Mouse (Mus musculus): ENCODE measurements around the gene Lrrc29. TPM values are rescaled to one million over a fixed set of nuclear protein-coding genes. Genes with fewer than 3 reads are reported as not detected.

Lrrc29 gene
- polyA plus RNA-seq, 1 experiment from 2014 or later: 9.5 TPM

DNA sequence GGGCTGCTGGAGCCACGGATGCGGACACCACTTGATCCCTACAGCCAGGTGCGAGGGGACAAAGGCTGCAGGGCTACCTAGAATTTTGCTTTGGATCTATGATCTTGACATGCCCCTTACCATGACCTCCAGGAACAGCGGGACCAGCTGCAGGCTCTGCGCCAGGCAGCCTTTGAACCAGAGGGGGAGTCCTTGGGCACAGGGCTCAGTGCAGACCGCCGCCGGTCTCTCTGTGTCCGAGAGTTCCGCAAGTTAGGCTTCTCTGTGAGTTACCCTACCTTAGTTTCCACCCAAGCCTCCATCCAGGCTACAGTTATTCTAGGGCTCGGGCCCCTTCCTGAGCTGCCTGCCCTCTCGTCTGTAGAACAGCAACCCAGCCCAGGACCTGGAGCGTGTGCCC, 18.4 kb downstream of the Lrrc29 start:
- Histone ChIP-seq H3K36me3 (peaks cover 97% of the 10 kb centered on the region), H3K4me3 (replicated peaks) (no peak overlapping the region), H3K9me3 (replicated peaks) (no peaks in the 10 kb centered on the region), H3K27me3 (no peaks in the 10 kb centered on the region), H3K9ac (no peak overlapping the region), H3K27ac (no peak overlapping the region), H3K4me1 (replicated peaks) (peaks cover 60% of the 10 kb centered on the region), H3K4me2 (no peak overlapping the region)
- no peak for DNase-seq
- WGBS (ENCODE audit: insufficient replicate concordance): 93% methylated on average over 13 of the region's 13 CpGs
- no peak for ATAC-seq (ENCODE audit: low read depth)

DNA sequence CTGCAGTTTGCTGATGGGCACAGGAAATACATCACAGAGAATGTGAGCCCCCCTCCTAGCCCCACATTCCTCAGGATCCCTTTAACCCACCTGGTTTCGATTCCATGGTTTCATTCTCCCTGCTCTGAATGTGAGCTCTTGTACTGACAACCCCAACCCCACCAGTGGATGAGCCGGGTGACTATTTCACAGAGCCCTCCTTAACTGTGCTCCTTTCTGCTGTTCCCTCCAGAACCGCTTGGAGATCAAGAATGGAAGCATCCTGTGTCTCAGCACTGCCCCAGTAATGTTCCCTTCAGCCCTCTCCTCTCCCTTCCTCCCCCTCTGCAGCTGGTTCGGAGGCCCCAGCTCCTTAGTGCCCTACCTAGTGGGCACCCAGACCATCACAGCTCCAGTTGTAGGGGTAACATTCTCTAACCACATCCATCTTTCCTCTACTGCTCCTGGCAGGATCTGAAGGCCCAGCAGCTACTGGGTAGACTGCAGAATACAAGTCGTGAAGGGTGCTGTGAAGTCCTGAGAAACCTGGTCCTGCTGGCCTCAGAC, 19.9 kb downstream of the Lrrc29 start:
- Histone ChIP-seq H3K9me3 (replicated peaks) (no peaks in the 10 kb centered on the region), H3K4me3 (replicated peaks) (peak overlapping the region; percentile 45), H3K27ac (peak overlapping the region; percentile 97), H3K27me3 (no peaks in the 10 kb centered on the region), H3K4me1 (replicated peaks) (peaks cover 60% of the 10 kb centered on the region), H3K4me2 (peak overlapping the region; percentile 62), H3K9ac (peak overlapping the region; percentile 59), H3K36me3 (peaks cover 97% of the 10 kb centered on the region)
- 72% methylated on average over 5 of the region's 5 CpGs for WGBS (ENCODE audit: insufficient replicate concordance)
- DNase-seq (no peak), ATAC-seq (ENCODE audit: low read depth) (no peak)

DNA sequence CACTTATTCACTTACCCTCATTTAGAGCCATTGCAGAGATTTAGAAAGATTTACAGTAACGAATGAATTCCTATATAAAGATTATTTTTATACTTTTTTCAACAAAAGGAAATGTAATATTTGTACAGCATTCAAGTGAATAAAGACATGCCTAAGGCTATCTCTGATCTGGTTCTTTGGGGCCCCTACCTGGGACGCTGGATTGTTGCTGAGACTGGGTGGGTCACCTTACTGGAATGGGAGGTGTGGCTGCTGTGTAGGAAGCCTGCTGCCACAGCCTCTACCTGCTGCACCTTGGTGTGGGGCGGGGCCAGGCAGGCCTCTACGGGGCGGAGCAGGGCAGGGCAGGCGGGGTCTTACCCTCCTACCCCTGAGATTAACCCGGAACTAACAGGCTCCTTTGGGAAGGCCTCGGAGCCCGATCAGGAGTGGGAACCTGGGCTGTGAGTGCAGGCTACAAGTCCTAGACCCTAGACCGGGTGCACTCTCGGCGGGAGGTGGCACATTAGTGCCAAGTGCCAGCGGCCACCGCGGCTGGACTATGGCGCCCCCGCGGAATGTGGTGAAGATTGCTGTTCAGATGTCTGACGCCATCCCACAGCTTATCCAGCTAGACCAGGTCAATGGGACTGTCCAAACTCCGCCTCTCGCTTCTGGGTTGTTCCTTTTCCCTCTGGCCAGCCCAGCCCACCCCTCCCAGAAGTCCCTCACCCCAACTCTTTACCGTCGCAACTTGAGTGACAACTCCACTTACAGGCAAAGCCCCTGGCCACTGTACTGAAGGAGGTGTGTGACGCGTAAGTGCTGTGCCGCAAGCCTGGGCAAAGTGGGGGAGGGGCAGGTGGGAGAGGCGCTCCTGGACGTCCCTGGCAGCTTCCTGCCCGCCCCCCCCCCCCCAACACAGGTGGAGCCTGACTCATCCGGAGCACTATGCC, 20.6 kb downstream of the Lrrc29 start, which contains the start of gene Elmo3:
Gene Elmo3, plus strand, starts transcription at position 391 of the 935 bp plus-strand sequence.
- WGBS (ENCODE audit: insufficient replicate concordance): 18% methylated on average over 30 of the region's 30 CpGs
- Histone ChIP-seq H3K27ac (peak within 1 kb of the TSS; percentile 97), H3K27me3 (no peaks in the 10 kb centered on the region), H3K4me1 (replicated peaks) (peaks cover 66% of the 10 kb centered on the region), H3K4me3 (replicated peaks) (peak within 1 kb of the TSS; percentile 45), H3K9ac (peak within 1 kb of the TSS; percentile 59), H3K9me3 (replicated peaks) (no peaks in the 10 kb centered on the region), H3K4me2 (peak within 1 kb of the TSS; percentile 62), H3K36me3 (peaks cover 97% of the 10 kb centered on the region)
- peak; percentile 57 for DNase-seq
- peak; percentile 75 for ATAC-seq (ENCODE audit: low read depth)

DNA sequence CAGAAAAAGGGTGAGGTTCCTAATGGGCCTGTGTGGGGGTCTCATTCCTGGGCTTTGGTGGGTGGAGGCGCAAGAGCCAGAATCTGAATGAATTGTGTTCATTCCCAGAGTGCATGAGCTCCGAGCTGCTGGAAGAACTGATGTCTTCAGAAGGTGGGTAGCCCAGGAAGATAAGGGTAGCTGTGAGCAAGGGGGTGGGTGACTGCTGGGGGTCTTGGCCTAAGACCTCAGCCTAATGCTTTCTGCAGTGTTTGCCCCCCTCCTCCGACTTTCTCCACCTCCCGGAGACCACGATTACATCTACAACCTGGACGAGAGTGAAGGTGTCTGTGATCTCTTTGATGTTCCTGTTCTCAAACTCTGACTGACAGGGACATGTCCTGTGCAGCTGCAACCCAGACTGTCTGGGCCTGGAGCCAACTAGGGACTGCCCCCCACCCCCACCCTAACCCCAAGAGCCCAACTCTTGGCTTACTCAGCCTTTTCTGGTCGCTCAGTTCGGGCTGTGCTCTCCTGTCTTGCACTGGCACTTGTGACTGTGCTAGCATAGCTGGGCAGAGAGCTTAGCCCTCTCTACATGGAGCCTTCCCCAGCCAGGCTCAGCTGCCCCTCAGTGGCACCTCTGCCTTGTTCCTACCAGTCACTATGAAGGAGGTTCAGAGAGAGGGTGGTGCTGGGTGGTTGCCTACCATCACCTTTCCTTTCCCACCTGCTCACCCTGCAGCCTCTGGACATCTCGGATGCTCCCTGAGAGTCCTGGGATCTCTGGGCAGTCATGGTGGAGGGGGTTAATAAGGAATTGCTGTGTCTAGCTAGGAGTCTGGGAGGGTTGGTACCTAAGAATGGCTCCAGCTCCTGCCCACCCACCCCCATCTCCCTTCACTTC, 21.5 kb downstream of the Lrrc29 start:
- 70% methylated on average over 9 of the region's 9 CpGs for WGBS (ENCODE audit: insufficient replicate concordance)
- H3K9ac ChIP-seq: peak overlapping the region; percentile 41
- ATAC-seq (ENCODE audit: low read depth): peak; percentile 3; the same call in 1 of the 2 replicates
- DNase-seq: no peak
- peaks cover 97% of the 10 kb centered on the region for H3K36me3 ChIP-seq
- peak overlapping the region; percentile 97 for H3K27ac ChIP-seq
- no peaks in the 10 kb centered on the region for H3K9me3 ChIP-seq (replicated peaks)
- peaks cover 72% of the 10 kb centered on the region for H3K4me1 ChIP-seq (replicated peaks)
- no peaks in the 10 kb centered on the region for H3K27me3 ChIP-seq
- peak overlapping the region; percentile 62 for H3K4me2 ChIP-seq
- 0 out of 2 replicates have a peak overlapping the region, but pooled peaks have one; percentile 20 for H3K4me3 ChIP-seq (replicated peaks)

DNA sequence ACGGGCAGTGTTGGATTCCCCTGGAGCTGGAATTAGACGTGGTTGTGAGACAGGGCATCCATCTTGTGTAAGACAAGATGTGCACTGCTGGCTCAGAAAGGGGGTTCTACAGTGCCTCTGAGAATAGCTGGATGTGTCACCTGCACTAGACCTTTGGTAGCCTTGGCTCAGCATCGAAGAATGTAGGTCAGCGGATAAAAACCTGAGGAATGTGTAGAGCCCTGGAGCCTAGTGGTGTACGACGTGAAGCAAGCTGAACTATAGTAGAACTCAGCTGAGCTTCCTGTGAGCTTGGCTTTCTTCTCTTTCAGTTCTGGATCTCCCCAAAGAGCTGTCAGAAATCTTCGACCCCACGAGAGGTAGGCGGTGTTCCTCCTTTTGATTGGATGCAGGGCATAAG, 22.2 kb downstream of the Lrrc29 start:
- H3K4me3 ChIP-seq (replicated peaks): peak overlapping the region; percentile 20; the same call in 1 of the 2 replicates
- H3K9ac ChIP-seq: peak overlapping the region; percentile 23; the same call in 1 of the 2 replicates
- ATAC-seq (ENCODE audit: low read depth): no peak
- peaks cover 95% of the 10 kb centered on the region for H3K36me3 ChIP-seq
- H3K4me2 ChIP-seq: peak overlapping the region; percentile 95
- 88% methylated on average over 9 of the region's 9 CpGs for WGBS (ENCODE audit: insufficient replicate concordance)
- no peaks in the 10 kb centered on the region for H3K27me3 ChIP-seq
- peak overlapping the region; percentile 97 for H3K27ac ChIP-seq
- no peaks in the 10 kb centered on the region for H3K9me3 ChIP-seq (replicated peaks)
- H3K4me1 ChIP-seq (replicated peaks): peaks cover 77% of the 10 kb centered on the region
- no peak for DNase-seq

DNA sequence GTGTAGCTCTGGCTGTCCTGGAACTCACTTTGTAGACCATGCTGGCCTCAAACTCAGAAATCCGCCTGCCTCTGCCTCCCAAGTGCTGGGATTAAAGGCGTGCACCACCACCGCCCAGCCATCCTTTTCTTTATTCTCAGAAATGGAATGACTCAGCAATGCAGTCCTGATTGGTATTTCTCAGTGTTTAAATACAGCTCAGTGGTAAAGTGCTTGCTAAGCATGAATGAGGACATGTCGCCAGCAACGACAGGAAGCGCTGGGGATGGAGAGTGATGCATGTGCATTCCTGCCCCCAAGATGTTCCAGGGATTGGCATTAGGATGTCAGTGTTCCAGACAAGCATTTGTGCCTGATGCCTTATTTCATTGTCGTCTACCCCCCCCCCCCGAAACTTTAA, 22.7 kb downstream of the Lrrc29 start:
- no peaks in the 10 kb centered on the region for H3K27me3 ChIP-seq
- H3K4me1 ChIP-seq (replicated peaks): peaks cover 82% of the 10 kb centered on the region
- H3K4me3 ChIP-seq (replicated peaks): no peak overlapping the region
- DNase-seq: no peak
- peak overlapping the region; percentile 97 for H3K27ac ChIP-seq
- 64% methylated on average over 8 of the region's 8 CpGs for WGBS (ENCODE audit: insufficient replicate concordance)
- H3K4me2 ChIP-seq: peak overlapping the region; percentile 95
- H3K9me3 ChIP-seq (replicated peaks): no peaks in the 10 kb centered on the region
- peaks cover 95% of the 10 kb centered on the region for H3K36me3 ChIP-seq
- no peak for ATAC-seq (ENCODE audit: low read depth)
- H3K9ac ChIP-seq: no peak overlapping the region

DNA sequence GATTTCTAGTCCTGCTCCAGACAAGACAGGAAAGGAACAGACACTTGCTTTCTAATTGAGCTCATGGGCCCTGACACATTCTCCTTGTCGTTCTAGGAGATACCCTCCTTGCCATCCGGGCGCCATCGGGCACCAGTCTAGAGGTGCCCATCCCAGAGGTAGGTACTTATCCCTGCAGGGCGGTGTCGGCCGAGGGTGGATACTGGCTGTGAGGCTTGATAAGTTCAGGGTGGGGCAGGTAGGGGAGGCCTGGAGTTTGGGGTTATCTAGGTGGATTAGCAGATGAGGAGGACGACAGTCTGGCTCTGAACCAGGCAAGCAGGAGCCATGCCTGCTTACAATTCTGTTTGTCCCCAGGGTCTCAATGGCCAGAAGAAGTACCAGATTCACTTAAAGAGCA, 26.1 kb downstream of the Lrrc29 start:
- Histone ChIP-seq H3K9ac (peak overlapping the region; percentile 99), H3K36me3 (peaks cover 64% of the 10 kb centered on the region), H3K4me2 (peak overlapping the region; percentile 95), H3K4me1 (replicated peaks) (peaks cover 85% of the 10 kb centered on the region), H3K27ac (peak overlapping the region; percentile 97), H3K4me3 (replicated peaks) (peak overlapping the region; percentile 99), H3K9me3 (replicated peaks) (no peaks in the 10 kb centered on the region), H3K27me3 (no peaks in the 10 kb centered on the region; the same call in 1 of the 2 replicates)
- DNase-seq (peak; percentile 90), ATAC-seq (ENCODE audit: low read depth) (peak; percentile 94)
- WGBS (ENCODE audit: insufficient replicate concordance): 24% methylated on average over 8 of the region's 8 CpGs

DNA sequence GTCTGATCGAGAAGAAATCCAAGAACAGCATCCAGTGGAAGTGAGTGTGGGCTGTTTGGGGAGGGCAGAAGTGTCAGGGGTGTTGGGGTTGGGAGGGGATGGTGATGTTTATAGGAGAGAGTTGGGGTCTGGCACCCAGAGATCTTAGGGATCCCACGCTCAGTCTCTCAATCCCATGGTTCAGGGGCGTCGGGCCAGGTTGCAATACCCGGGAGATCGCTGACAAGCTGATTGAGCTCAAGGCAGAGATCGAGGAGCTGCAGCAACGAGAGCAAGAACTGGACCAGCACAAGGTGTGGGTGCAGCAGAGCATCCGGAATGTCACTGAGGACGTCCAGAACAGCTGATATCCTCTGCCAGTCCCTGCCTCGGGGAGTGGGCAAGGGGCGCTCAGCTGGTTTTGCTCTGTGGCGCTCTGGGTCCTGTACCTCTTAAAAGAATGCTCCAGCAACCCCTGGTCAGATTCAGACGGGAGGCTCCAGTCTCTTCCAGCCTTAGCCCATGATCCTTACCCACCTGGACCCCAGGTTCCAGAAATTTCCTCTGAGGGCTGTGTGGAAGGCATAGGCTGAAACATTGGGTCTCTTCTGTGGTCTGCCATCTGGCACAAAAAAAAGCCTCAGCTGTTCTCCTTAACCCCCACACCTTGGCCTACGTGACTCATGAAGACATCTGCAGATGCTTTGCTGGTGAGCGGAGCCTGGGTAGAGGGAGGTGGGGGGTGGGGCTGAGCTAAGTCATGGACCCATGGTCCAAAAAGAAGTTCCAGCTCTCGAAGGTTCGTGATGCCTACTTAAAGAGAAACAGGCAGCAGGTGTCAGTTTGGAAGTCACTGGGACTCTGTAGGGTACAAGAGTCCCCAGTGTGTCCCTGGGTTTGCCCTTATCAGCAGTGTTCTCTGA, 27.5 kb downstream of the Lrrc29 start:
- H3K36me3 ChIP-seq: peaks cover 50% of the 10 kb centered on the region

DNA sequence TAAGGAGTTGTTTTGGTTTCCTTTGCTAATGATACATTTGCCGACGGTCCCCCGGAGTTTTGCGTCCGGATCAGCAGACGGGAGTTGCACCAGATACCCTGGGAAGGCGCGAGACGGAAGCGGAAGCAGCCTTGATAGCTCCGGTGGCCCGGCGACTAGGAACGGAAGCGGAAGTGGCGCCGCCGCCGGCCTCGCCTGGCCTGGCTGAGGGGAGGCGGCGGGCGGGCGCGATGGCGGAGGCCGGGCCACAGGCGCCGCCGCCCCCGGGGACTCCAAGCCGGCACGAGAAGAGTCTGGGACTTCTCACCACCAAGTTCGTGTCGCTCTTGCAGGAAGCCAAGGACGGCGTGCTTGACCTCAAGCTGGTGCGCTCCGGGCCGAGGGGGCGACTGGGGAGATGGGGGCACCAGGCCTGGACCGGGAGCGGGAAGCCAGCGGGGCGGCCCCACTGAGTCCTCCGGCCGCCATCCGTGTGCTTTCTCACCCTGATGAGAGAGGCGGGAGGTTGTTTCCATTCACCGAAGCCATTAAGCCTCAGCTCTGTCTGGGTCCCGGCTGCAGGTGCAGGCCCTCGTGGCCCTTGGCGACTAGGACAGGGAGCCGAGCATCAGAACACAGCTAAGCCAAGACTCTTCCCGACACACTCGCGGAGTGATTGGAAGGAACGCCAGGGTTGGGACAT, 28.4 kb downstream of the Lrrc29 start, which contains the start of gene E2f4:
Gene E2f4, plus strand, starts transcription at position 153 of the 682 bp plus-strand sequence.
- peaks cover 2% of the 10 kb centered on the region; the same call in 1 of the 2 replicates for H3K27me3 ChIP-seq
- peaks cover 62% of the 10 kb centered on the region for H3K4me1 ChIP-seq (replicated peaks)
- peak within 1 kb of the TSS; percentile 99 for H3K9ac ChIP-seq
- H3K36me3 ChIP-seq: peaks cover 41% of the 10 kb centered on the region
- H3K27ac ChIP-seq: peak within 1 kb of the TSS; percentile 97
- WGBS (ENCODE audit: insufficient replicate concordance): under 1% methylated on average over 58 of the region's 58 CpGs
- H3K9me3 ChIP-seq (replicated peaks): no peaks in the 10 kb centered on the region
- DNase-seq (peak; percentile 86), ATAC-seq (ENCODE audit: low read depth) (peak; percentile 70)
- peak within 1 kb of the TSS; percentile 95 for H3K4me2 ChIP-seq
- peak within 1 kb of the TSS; percentile 99 for H3K4me3 ChIP-seq (replicated peaks)

More for the DNA sequence above, 27.5 kb downstream of the Lrrc29 start:
- no peaks in the 10 kb centered on the region; the same call in 1 of the 2 replicates for H3K27me3 ChIP-seq
- H3K4me1 ChIP-seq (replicated peaks): peaks cover 71% of the 10 kb centered on the region
- H3K9ac ChIP-seq: peak overlapping the region; percentile 99
- H3K4me2 ChIP-seq: peak overlapping the region; percentile 95
- DNase-seq (no peak), ATAC-seq (ENCODE audit: low read depth) (peak; percentile 15; the same call in 1 of the 2 replicates)
- H3K9me3 ChIP-seq (replicated peaks): no peaks in the 10 kb centered on the region
- H3K4me3 ChIP-seq (replicated peaks): peak overlapping the region; percentile 99
- WGBS (ENCODE audit: insufficient replicate concordance): 26% methylated on average over 18 of the region's 18 CpGs
- peak overlapping the region; percentile 97 for H3K27ac ChIP-seq
